Mouse (Mus musculus): ENCODE results near the gene Mcf2l. TPM values are rescaled to one million over a fixed set of nuclear protein-coding genes. Genes with fewer than 3 reads are reported as not detected.

Gene Mcf2l
- total RNA-seq, 2 experiments from 2014 or later = 225 to 238 TPM

DNA sequence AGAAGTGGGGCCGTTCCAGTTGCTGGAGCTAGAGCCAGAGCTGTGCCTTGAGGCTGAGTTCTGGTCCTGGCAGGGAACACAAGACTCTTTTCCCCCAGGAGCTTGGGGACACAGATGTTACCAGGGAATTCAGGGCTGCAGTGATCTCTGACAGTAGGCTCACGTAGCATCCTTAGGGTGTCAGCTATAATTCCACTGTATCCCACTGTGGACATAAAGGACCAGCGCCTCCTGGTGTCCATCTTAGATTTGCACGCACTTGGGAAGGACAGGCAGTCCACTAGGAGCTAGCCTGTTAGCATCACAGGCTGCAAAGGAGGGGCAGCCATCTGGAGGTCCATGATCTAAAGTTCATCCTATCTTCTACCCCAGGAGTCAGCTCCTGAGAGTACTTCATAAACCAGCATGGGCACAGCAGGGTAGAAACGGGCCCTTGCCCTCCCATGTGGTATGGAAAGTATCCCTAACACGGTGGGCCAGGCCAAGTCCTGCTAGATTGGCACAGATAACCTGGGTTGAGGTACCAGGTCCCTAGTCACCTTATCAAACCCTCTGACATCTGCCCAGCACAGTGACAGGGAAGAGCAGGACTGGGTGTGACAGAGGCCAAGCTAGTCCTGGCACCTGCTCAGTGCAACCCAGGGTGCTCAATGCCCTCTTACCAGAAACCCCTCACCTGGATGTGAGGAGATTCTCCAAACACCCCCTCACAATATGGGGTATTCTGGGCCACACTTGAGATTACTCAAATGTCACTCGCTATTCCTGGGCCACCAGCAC lies 53.8 kb downstream of the Mcf2l start:
- TF ChIP-seq CTCF (conservative IDR thresholded peaks at IDR 0.05) = peak; percentile 83
- peak overlapping the region; percentile 35 for H3K4me3 ChIP-seq
- H3K27ac ChIP-seq = peak overlapping the region; percentile 79
- peak in 1 of 2 experiments; percentile 63 for DNase-seq (ENCODE audit: low spot score in 2 of 2)

- peak in 1 of 2 experiments; percentile 40 for DNase-seq (ENCODE audit: low spot score in 2 of 2)
- no peak for TF ChIP-seq CTCF (conservative IDR thresholded peaks at IDR 0.05)
- Histone ChIP-seq H3K27ac (peak overlapping the region; percentile 79), H3K4me3 (peak overlapping the region; percentile 35)
These were observed 54.4 kb downstream of the Mcf2l start for GRCm38 (mm10) chr8:12928033-12928432.

GRCm38 (mm10) chr8:12928931-12929330 lies 55.3 kb downstream of the Mcf2l start:
- DNase-seq (ENCODE audit: low spot score in 2 of 2) = no peak
- no peak for TF ChIP-seq CTCF (conservative IDR thresholded peaks at IDR 0.05)
- H3K4me3 ChIP-seq = peak overlapping the region; percentile 10; the same call in 1 of the 2 replicates
- H3K27ac ChIP-seq = peak overlapping the region; percentile 79

DNA sequence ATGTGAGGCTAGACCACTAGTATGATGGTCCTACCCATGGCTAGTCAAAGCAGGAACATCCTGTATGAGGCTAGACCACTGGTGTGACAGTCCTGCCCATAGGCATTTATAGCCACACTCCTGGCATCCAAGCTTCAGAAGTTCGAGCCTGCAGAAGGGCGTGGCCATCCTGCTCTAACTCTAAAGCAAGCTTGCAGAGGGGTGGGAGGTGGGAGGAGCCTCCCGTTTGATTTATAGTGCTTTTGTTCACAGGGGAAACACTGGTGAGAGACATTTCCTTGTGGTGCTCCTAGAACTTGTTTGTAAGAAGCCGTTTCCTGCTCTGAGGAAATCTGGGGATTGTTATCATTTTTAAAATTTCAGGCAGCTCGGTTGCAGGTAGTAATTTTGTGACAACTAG lies 56.7 kb downstream of the Mcf2l start:
- no peak for DNase-seq (ENCODE audit: low spot score in 2 of 2)
- no peak for TF ChIP-seq CTCF (conservative IDR thresholded peaks at IDR 0.05)
- H3K27ac ChIP-seq = peak overlapping the region; percentile 79
- H3K4me3 ChIP-seq = no peak overlapping the region

DNA sequence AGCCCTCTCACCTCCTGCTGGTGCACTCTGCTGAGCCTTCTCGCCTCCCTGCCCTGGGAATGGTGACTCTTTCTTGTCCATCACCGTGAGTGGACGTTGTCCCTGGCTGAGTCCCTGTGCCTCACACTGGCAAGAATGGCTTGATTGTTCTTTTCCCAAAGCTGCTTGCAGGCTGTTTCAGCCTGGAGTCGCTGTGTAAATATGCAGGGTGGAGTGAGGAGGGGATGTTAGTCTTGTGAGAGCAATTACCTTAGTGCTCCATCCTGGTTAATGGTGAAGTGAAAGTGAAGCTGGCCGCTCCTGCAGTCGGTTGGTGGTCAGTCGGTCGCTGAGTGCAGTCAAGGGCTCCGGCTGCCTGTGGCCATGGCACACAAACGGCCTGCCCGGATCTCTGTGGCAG lies 57.8 kb downstream of the Mcf2l start:
- peak overlapping the region; percentile 53; the same call in 1 of the 2 replicates for H3K27ac ChIP-seq
- no peak for TF ChIP-seq CTCF (conservative IDR thresholded peaks at IDR 0.05)
- no peak for DNase-seq (ENCODE audit: low spot score in 2 of 2)
- H3K4me3 ChIP-seq = no peak overlapping the region

DNA sequence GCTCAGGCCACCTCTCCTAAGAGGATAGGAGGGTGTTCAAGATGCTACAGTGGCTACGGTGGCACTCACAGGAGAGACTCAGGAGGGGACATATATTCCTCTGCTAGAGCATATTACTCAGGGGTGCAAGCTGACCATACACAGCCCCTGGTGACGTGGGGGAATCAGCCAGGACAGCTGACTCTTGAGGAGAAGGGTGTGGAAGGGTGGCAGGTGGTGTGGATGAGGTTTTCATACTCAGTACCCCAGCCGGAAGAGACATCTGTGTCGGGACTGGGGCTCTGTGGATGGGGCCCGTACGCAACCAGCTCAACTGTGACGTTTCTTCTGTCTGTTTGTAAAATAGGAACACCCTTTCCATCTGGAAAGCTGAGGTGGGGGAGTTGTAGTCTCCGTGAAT lies 58.9 kb downstream of the Mcf2l start:
- DNase-seq (ENCODE audit: low spot score in 2 of 2) = no peak
- Histone ChIP-seq H3K27ac (peak overlapping the region; percentile 53; the same call in 1 of the 2 replicates), H3K4me3 (no peak overlapping the region)
- TF ChIP-seq CTCF (conservative IDR thresholded peaks at IDR 0.05) = no peak

DNA sequence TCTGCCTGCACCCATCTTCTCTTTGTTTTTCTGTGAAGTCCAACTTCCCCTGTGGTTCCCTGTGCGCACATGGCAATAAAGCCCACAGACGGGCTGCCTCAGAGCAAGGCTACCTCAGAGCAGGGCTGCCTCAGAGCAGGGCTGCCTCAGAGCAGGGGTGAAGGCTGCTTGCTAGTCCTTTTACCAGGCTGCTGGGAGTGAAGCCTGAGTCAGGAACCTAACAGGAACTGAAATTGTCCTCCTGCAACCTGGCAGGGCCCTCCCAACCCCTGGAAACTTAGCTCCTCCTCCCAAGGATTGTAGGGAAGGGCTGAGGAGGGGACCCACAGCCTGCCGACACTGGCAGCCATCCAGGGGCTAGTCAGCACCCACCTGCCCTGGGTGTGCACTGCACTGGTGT lies 60.2 kb downstream of the Mcf2l start:
- Histone ChIP-seq H3K27ac (no peak overlapping the region), H3K4me3 (no peak overlapping the region)
- no peak for TF ChIP-seq CTCF (conservative IDR thresholded peaks at IDR 0.05)
- DNase-seq (ENCODE audit: low spot score in 2 of 2) = no peak

DNA sequence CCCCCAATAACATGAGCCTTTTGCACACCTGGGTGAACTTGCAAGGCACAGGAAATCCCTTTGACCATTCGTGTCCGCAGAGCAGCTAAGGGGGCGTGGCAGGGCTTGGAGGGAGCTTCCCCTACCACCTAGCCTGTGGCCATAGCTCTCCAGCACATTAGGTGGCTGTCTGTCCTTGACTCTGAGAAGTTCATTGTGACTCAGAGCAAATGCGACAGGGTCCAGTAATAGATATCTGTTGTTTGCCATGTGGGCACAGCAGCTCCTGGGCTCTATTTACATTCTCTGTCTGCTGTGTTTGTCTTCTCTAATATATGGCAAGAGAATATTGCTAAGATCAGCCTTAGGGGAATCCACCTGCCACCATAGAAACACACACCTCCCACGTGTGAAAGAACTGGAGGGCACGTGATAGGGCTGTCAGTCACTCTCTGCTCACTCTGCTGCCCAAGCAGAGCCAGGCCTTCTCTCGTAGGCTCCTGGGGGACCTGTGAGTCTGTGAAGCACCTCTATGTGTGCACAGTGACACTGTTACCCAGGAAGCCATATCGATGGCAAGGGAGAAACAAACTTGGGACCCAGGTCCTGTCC lies 60.9 kb downstream of the Mcf2l start:
- no peak for TF ChIP-seq CTCF (conservative IDR thresholded peaks at IDR 0.05)
- H3K27ac ChIP-seq = no peak overlapping the region
- H3K4me3 ChIP-seq = no peak overlapping the region
- DNase-seq (ENCODE audit: low spot score in 2 of 2) = no peak

DNA sequence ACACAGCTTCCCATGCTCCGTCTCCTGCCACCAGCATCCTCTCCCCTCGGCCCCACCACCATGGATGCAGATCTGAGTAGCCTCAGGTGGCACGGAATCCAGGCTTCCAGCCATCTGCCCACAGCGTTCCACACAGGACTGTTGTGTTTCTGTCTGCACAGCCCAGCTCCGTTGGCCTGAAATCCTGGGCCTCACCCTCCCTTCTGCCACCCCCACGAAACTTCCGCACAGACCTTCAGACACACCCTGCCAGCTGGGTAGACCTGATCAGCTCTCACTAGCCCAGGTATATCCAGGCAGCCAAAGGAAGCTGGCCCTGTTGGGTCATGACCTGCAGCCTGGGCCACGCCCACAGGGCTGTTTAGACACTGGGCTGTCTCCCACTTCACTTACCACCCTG lies 66.9 kb downstream of the Mcf2l start:
- no peak overlapping the region for H3K4me3 ChIP-seq
- no peak overlapping the region for H3K27ac ChIP-seq
- no peak for TF ChIP-seq CTCF (conservative IDR thresholded peaks at IDR 0.05)
- no peak for DNase-seq (ENCODE audit: low spot score in 2 of 2)

DNA sequence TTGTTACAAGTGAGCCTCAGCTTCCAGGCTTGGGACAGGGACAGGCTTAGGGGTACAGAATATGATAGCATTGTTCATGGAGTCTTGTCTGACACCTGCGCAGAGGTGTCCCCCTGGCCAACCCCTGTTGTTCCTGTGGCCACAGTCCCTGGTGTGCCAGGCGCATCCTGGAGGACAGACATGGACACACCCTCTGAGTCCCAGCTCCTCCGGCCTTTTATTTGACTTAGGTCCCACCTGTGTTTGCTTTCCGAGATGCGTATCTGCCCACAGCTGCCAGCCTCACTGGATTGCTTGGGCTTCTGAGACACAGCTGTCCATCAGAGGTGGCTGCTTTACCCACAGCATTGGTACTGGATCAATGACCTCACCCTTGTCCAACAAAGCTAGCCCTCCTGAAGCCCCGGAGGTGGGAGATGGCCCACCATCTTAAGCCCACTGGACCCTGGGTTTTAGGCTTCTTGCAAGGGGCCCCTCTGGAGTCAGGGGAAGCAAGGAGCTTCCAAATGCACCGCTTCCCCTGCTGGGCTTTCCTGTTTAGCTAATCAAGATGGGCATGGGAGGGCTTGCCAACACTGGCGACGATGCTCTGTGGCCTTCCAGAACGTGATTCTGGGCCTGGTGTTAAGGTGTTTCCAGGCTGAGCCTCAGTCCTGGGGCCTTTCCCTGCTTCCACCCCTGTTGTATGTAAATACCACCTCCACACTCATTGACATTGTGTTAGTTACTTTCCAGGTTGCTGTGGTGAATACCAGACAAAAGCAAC lies 67.7 kb downstream of the Mcf2l start:
- DNase-seq (ENCODE audit: low spot score in 2 of 2) = no peak
- TF ChIP-seq CTCF (conservative IDR thresholded peaks at IDR 0.05) = no peak
- no peak overlapping the region for H3K4me3 ChIP-seq
- H3K27ac ChIP-seq = no peak overlapping the region

GRCm38 (mm10) chr8:12947604-12948573 lies 74.3 kb downstream of the Mcf2l start:
- DNase-seq (ENCODE audit: low spot score in 2 of 2) = peak in 1 of 2 experiments; percentile 26
- peak overlapping the region; percentile 54 for H3K4me3 ChIP-seq
- TF ChIP-seq CTCF (conservative IDR thresholded peaks at IDR 0.05) = no peak
- H3K27ac ChIP-seq = peak overlapping the region; percentile 79

- Histone ChIP-seq H3K4me3 (peak overlapping the region; percentile 54), H3K27ac (peak overlapping the region; percentile 79)
- DNase-seq (ENCODE audit: low spot score in 2 of 2) = no peak
- no peak for TF ChIP-seq CTCF (conservative IDR thresholded peaks at IDR 0.05)
These were observed 75.0 kb downstream of the Mcf2l start for GRCm38 (mm10) chr8:12948574-12948961.
